Mouse (Mus musculus) E14TG2a.4 (cell line): ENCODE results near the gene Rbak.
A peak's percentile ranks its signal among the peaks of the same experiment; 100 is the strongest.

ENCODE experiments used
- CTCF ChIP-seq: conservative IDR thresholded peaks from 2 replicates; pipeline ENCODE4 v1.5.1; 2014; ENCODE audit warnings: low read length
- NANOG ChIP-seq: IDR thresholded peaks from 2 replicates; pipeline ENCODE4 v1.6.1; 2014; ENCODE audit warnings: borderline replicate concordance, low read length, mixed read lengths
- POU5F1 ChIP-seq: IDR thresholded peaks from 2 replicates; pipeline ENCODE4 v1.6.1; 2014; ENCODE audit warnings: low read length, borderline replicate concordance

DNA sequence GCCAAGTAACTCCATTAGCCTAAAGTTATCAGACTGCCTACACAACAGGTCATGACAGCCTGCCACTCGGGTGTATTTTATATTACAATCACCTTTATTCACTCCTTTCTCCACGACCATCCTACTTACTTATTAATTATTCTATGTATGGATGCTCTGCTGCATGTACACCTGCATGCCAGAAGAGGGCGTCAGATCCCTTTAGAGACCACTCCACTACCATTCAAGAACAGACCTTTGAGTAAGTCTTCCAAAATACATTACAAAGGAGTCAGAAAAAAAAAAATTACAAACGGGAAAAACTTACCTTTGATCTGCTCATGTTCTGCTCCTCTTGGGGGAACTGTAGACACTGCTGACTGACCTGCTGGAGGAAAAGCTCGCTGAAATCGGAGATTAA, 1.4 kb downstream of the Rbak start:
- TF ChIP-seq CTCF (peak; percentile 52), POU5F1 (no peak), NANOG (no peak)
